Mouse (Mus musculus) forebrain, embryonic 10.5 days (tissue): ENCODE results near the gene Ntsr1. TPM values are rescaled to one million over a fixed set of nuclear protein-coding genes. Genes with fewer than 3 reads are reported as not detected.
A peak's percentile ranks its signal among the peaks of the same experiment; 100 is the strongest.

ENCODE experiments used
- DNase-seq: peaks from one replicate; pipeline ENCODE4 v3.0.0-alpha.2; 2017; ENCODE audit warnings: low spot score; ENCODE audit errors: extremely low spot score
- H3K27ac ChIP-seq: fragments of 300-500 bp; sonication (generic); 2 replicates; pipeline ENCODE4 v1.5.1; 2016; ENCODE audit warnings: mild to moderate bottlenecking
- H3K27me3 ChIP-seq: fragments of 300-500 bp; sonication (generic); 2 replicates; pipeline ENCODE4 v1.6.1; 2016; ENCODE audit warnings: mild to moderate bottlenecking; ENCODE audit not compliant: poor library complexity, severe bottlenecking
- H3K36me3 ChIP-seq: fragments of 300-500 bp; sonication (generic); replicated peaks from 2 replicates; pipeline ENCODE4 v1.6.1; 2016; ENCODE audit warnings: mild to moderate bottlenecking, moderate library complexity
- H3K4me1 ChIP-seq: fragments of 300-500 bp; sonication (generic); 2 replicates; pipeline ENCODE4 v1.6.1; 2016
- H3K4me3 ChIP-seq: fragments of 300-500 bp; sonication (generic); 2 replicates; pipeline ENCODE4 v1.5.1; 2016; ENCODE audit warnings: mild to moderate bottlenecking, moderate library complexity
- H3K9me3 ChIP-seq: fragments of 300-500 bp; sonication (generic); 2 replicates; pipeline ENCODE4 v1.6.1; 2016; ENCODE audit warnings: mild to moderate bottlenecking, moderate library complexity
- WGBS: fragments of 180-500 bp; shearing (Covaris S2); methylation state at CpG from one replicate; pipeline ENCODE4 v1.1.7; 2016; 5-methylcytosine and 5-hydroxymethylcytosine counted together
- polyA plus RNA-seq: library from polyadenylated mRNA; unstranded; fragments of >200 nt; fragmentation: Nextera tagmentation; extraction: Ambion mirVana; gene quantifications from 2 replicates; pipeline ENCODE4 v1.2.1, GENCODE M21; 2016

The Ntsr1 gene
- polyA plus RNA-seq, 1 experiment from 2014 or later: not detected

DNA sequence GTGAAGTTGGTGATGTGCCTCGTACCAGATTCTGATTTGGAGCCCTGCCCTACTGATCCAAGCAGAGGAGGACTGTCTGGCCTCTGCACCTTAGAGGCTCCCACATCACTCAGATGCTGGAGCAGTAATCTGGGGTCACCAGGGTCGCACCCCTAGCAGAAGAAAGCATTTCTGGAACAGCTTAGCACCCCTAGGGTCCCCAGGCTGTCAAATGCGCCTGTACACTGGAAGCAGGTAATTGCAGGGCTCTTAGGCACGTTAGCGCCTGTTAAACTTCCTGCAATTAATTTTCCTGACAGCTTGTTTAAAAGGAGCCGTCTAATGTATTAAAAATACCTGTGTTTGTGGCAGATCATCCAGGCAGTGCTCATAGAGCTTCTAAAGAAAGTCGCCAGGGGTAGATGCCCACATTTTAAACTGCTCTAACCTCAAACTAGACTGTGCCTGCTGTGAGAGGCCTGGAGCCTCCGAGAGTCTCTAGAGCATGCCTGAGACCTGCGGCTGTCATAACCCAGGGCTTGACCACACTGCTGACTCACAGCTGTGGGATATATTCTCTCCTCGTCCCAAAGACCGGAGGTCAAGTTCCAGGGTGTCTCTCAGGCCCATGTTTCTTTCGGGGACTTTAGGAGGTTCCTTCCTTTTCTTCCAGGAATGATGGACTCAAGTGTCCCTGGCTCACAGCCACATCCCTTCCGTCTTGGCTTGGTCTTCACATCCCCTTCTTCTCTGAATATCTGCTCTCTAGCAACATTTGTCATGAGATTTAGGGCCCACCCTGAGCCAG lies 12.3 kb downstream of the Ntsr1 start:
- H3K4me1 ChIP-seq: peaks cover 64% of the 10 kb centered on the region
- H3K27ac ChIP-seq: 0 out of 2 replicates have a peak overlapping the region, but pooled peaks have one; percentile 20
- H3K4me3 ChIP-seq: no peak overlapping the region
- H3K36me3 ChIP-seq: no peaks in the 10 kb centered on the region
- H3K9me3 ChIP-seq: no peaks in the 10 kb centered on the region
- WGBS: 79% methylated on average over 13 of the region's 13 CpGs
- peaks cover 94% of the 10 kb centered on the region for H3K27me3 ChIP-seq
- no peak for DNase-seq

DNA sequence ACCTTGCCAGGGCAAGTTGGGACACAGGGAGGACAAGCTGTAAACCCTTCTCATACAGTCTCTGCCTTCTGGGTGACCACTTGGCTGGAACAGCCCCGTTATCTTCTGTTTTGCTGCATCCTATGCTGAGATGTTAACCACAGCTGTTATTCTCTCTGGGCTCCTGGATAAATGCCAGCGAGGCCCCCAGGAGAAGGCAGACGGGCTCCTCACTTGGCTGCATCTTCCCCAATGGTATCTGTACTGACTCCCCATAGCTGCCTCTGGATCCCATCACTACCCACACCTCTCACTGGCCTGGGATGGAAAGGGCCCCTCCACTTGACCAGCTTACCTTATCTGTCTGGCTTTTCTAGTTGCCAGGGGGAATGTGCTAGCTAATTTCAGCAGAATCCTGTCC lies 13.2 kb downstream of the Ntsr1 start:
- Histone ChIP-seq H3K4me3 (no peak overlapping the region), H3K4me1 (peaks cover 57% of the 10 kb centered on the region), H3K36me3 (no peaks in the 10 kb centered on the region), H3K27me3 (peaks cover 92% of the 10 kb centered on the region), H3K27ac (no peak overlapping the region), H3K9me3 (no peaks in the 10 kb centered on the region)
- WGBS: 90% methylated on average over 3 of the region's 3 CpGs
- DNase-seq: no peak

- no peak for DNase-seq
- Histone ChIP-seq H3K36me3 (no peaks in the 10 kb centered on the region), H3K27me3 (peaks cover 88% of the 10 kb centered on the region), H3K4me1 (peaks cover 49% of the 10 kb centered on the region), H3K27ac (no peak overlapping the region; the same call in 1 of the 2 replicates), H3K4me3 (no peak overlapping the region), H3K9me3 (no peaks in the 10 kb centered on the region)
- WGBS: 27% methylated on average over 4 of the region's 4 CpGs
Observed at GRCm38 (mm10) chr2:180513835-180514234, 14.1 kb downstream of the Ntsr1 start.

DNA sequence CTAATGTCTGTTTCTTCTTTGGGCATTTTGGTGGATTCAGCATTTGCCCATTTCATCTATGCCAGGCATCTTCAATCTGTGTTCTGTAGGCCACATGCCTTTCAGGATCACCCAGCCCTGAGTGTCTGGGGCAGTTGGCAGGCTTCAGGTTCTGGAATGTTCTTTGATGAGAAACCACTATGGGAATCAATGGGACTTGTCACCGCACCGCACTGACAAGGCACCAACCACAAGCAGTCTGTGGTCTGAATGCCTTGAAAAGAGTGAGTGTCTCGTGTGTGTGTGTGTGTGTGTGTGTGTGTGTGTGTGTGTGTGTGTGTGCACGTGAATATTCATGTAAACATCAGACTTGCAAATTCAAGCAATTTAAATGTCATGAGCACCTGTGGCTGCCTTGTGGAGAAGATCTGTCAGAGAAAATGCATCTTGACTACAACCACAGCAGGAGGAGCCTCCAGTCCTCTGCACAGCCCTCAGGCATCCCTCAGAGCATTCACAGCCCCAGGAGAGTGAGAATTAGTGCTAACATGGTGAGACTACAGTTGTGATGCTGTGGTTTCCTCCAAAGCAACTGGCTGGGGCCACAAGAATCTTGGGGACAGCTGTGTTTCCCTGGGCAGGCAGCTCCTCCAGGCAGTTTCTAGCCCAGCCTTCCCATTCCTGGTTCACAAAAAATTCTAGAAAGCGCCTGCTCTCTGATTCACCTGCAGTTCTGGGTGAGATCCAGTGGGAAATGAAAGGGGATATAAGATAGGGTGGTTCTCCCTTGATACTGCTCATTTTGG lies 21.9 kb downstream of the Ntsr1 start:
- Histone ChIP-seq H3K4me1 (no peaks in the 10 kb centered on the region), H3K27ac (no peak overlapping the region), H3K4me3 (no peak overlapping the region), H3K27me3 (peaks cover 54% of the 10 kb centered on the region), H3K9me3 (no peaks in the 10 kb centered on the region), H3K36me3 (no peaks in the 10 kb centered on the region)
- WGBS: 79% methylated on average over 5 of the region's 5 CpGs
- DNase-seq: no peak

DNA sequence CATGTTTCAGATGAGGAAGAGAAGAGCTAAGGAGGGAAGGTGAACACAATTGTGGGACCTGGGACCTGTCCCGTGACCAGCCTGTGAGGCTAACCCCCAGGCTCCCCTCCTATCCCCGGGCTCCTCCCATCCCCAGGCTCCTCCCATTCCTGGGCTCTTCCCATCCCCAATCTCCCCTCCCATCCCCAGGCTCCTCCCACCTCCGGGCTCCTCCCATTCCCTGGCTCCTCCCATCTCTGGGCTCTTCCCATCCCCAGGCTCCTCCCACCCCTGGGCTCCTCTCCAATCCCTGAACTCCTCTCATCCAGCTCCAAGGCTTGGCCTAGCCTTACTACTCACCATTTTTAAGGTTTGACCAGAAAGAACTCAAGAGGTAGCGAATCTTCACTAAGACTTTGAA lies 23.0 kb downstream of the Ntsr1 start:
- peaks cover 56% of the 10 kb centered on the region for H3K27me3 ChIP-seq
- no peak for DNase-seq
- H3K4me1 ChIP-seq: peaks cover 5% of the 10 kb centered on the region
- no peaks in the 10 kb centered on the region for H3K36me3 ChIP-seq
- no peak overlapping the region for H3K4me3 ChIP-seq
- H3K9me3 ChIP-seq: no peaks in the 10 kb centered on the region
- WGBS: 72% methylated on average over 4 of the region's 4 CpGs
- no peak overlapping the region for H3K27ac ChIP-seq

- H3K36me3 ChIP-seq: no peaks in the 10 kb centered on the region
- H3K27me3 ChIP-seq: peaks cover 77% of the 10 kb centered on the region
- no peaks in the 10 kb centered on the region for H3K9me3 ChIP-seq
- H3K4me1 ChIP-seq: peaks cover 50% of the 10 kb centered on the region
- WGBS: 71% methylated on average over 7 of the region's 7 CpGs
- no peak for DNase-seq
- no peak overlapping the region for H3K27ac ChIP-seq
- H3K4me3 ChIP-seq: no peak overlapping the region
Observed at GRCm38 (mm10) chr2:180527447-180527846, 27.7 kb downstream of the Ntsr1 start.

DNA sequence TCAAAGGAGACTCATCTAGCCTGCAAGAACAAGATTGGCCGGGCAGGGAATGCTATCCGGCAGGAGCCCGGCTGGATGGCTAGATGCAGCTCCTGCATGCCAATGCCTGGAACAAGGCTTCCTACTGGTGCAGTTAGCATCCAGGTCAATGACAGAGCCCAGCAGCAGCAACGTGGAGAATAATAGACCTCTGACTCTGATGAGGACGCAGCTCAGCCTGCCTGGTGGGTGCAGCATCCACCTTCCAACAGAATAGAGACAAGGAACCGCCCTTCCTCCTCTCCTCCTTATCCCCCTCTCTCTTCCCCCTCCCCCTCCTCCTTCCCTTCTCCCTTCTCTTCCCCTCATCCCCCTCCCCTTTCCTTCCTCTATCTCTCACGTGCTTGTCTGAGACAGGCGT lies 28.1 kb downstream of the Ntsr1 start:
- DNase-seq: no peak
- Histone ChIP-seq H3K9me3 (no peaks in the 10 kb centered on the region), H3K4me1 (peaks cover 54% of the 10 kb centered on the region), H3K36me3 (no peaks in the 10 kb centered on the region), H3K4me3 (no peak overlapping the region), H3K27me3 (peaks cover 75% of the 10 kb centered on the region), H3K27ac (peak overlapping the region; percentile 11; the same call in 1 of the 2 replicates)
- WGBS: 20% methylated on average over 8 of the region's 8 CpGs

- WGBS: 20% methylated on average over 7 of the region's 7 CpGs
- Histone ChIP-seq H3K4me3 (peak overlapping the region; percentile 30), H3K27ac (peak overlapping the region; percentile 82), H3K27me3 (peaks cover 75% of the 10 kb centered on the region), H3K36me3 (no peaks in the 10 kb centered on the region), H3K9me3 (no peaks in the 10 kb centered on the region), H3K4me1 (peaks cover 69% of the 10 kb centered on the region)
- no peak for DNase-seq
Observed at GRCm38 (mm10) chr2:180530130-180530529, 30.4 kb downstream of the Ntsr1 start.

GRCm38 (mm10) chr2:180530584-180530983 lies 30.8 kb downstream of the Ntsr1 start:
- 3% methylated on average over 3 of the region's 3 CpGs for WGBS
- Histone ChIP-seq H3K27me3 (peaks cover 73% of the 10 kb centered on the region), H3K4me3 (peak overlapping the region; percentile 30), H3K4me1 (peaks cover 69% of the 10 kb centered on the region), H3K36me3 (no peaks in the 10 kb centered on the region), H3K9me3 (no peaks in the 10 kb centered on the region), H3K27ac (peak overlapping the region; percentile 82)
- DNase-seq: peak; percentile 40

GRCm38 (mm10) chr2:180531671-180532385 lies 32.1 kb downstream of the Ntsr1 start:
- peaks cover 72% of the 10 kb centered on the region for H3K27me3 ChIP-seq
- H3K27ac ChIP-seq: peak overlapping the region; percentile 69; the same call in 1 of the 2 replicates
- no peaks in the 10 kb centered on the region for H3K36me3 ChIP-seq
- 50% methylated on average over 7 of the region's 7 CpGs for WGBS
- H3K4me3 ChIP-seq: no peak overlapping the region
- no peak for DNase-seq
- H3K9me3 ChIP-seq: no peaks in the 10 kb centered on the region
- H3K4me1 ChIP-seq: peaks cover 74% of the 10 kb centered on the region

- Histone ChIP-seq H3K4me3 (no peak overlapping the region), H3K36me3 (no peaks in the 10 kb centered on the region), H3K9me3 (no peaks in the 10 kb centered on the region), H3K4me1 (peaks cover 72% of the 10 kb centered on the region), H3K27me3 (peaks cover 69% of the 10 kb centered on the region), H3K27ac (0 out of 2 replicates have a peak overlapping the region, but pooled peaks have one; percentile 17)
- 39% methylated on average over 6 of the region's 6 CpGs for WGBS
- no peak for DNase-seq
Observed at GRCm38 (mm10) chr2:180532386-180532995, 32.7 kb downstream of the Ntsr1 start.

DNA sequence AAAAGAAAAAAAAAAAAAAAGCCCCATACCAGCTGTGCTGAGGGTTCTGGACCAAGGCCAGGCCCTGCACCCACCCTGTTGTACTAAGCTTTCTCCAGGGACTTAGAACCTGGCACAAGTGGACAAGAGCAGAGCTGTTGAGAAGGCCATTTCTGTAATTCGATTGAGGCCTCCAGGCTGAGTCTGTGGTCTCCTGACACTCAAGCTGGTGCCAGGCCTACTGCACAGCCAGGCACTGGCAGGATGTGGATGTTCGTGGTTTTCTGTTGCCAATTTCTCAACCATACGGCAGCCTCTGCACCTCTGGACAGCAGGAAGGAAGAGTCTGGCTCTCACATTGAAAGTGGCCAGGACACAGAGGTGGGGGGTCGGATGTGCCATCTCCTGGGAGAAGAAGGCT lies 33.5 kb downstream of the Ntsr1 start:
- peaks cover 64% of the 10 kb centered on the region for H3K4me1 ChIP-seq
- no peak overlapping the region for H3K4me3 ChIP-seq
- H3K9me3 ChIP-seq: no peaks in the 10 kb centered on the region
- no peak overlapping the region for H3K27ac ChIP-seq
- 83% methylated on average over 4 of the region's 4 CpGs for WGBS
- H3K36me3 ChIP-seq: no peaks in the 10 kb centered on the region
- peaks cover 68% of the 10 kb centered on the region for H3K27me3 ChIP-seq
- no peak for DNase-seq
